ENCODE assay signal across 14 mouse cellular contexts in genomic region chr10:40750293-40751047, GRCm38 (mm10).
A peak's percentile ranks its signal among the peaks of the same experiment; 100 is the strongest.
DNase-seq lines count a peak whose midpoint lies in the region; ATAC-seq lines count a peak whose summit lies in the region.
"Had no signal": no experiment of that assay in that cellular context is flagged by ENCODE, and none has a peak within 500 bp of the region (broad histone marks: within the 10 kb centered on the region; RNA-seq: fewer than 3 reads in every experiment).

No protein-coding gene starts in this region.

- H3K4me2 ChIP-seq in neural tube, embryonic 11.5 days (ENCODE audit: low read depth) = no peak overlapping the region
- peak overlapping the region; percentile 10 for H3K4me2 ChIP-seq in limb, embryonic 11.5 days (ENCODE audit: low read depth, severe bottlenecking)
- H3K4me2 ChIP-seq: liver, embryonic 12.5 days had no signal

- H3K27ac ChIP-seq in neural tube, embryonic 11.5 days (ENCODE audit: low read depth, low read length) = no peak overlapping the region
- H3K27ac ChIP-seq in limb, embryonic 11.5 days (replicated peaks; ENCODE audit: low read depth, low read length) = no peak overlapping the region
- H3K27ac ChIP-seq: liver, embryonic 12.5 days had no signal

- no peak overlapping the region for H3K4me3 ChIP-seq in neural tube, embryonic 11.5 days (ENCODE audit: low read depth, low read length)
- H3K4me3 ChIP-seq in limb, embryonic 11.5 days (ENCODE audit: low read depth, low read length) = no peak overlapping the region
- H3K4me3 ChIP-seq: liver, embryonic 12.5 days had no signal

- H3K36me3 ChIP-seq in neural tube, embryonic 11.5 days (ENCODE audit: control insufficient read depth, insufficient read depth, low read length) = no peaks in the 10 kb centered on the region
- no peaks in the 10 kb centered on the region for H3K36me3 ChIP-seq in limb, embryonic 11.5 days (ENCODE audit: control insufficient read depth, insufficient read depth, low read length)
- H3K36me3 ChIP-seq: liver, embryonic 12.5 days had no signal

- DNase-seq in heart, adult 11 months = peak; percentile 56
- DNase-seq in heart, postnatal 4 days = no peak
- DNase-seq in neural tube, embryonic 11.5 days (ENCODE audit: low spot score) = peak; percentile 38
- no peak for DNase-seq in neural tube, embryonic 10.5 days (ENCODE audit: extremely low spot score, low spot score)
- DNase-seq in limb, embryonic 11.5 days (ENCODE audit: low spot score) = peak; percentile 36
- no peak for DNase-seq in gastrocnemius, postnatal 25 days
- no peak for DNase-seq in right cerebral cortex, postnatal 25 days
- DNase-seq in ovary, postnatal 14 days (ENCODE audit: low spot score) = no peak
- DNase-seq: cerebellum, postnatal 25 days; heart, postnatal 10 days; kidney, postnatal 10 days; layer of hippocampus, postnatal 36 days; thymus, postnatal 36 days had no signal

- H3K9ac ChIP-seq in neural tube, embryonic 11.5 days (ENCODE audit: low read length) = no peak overlapping the region
- H3K9ac ChIP-seq in limb, embryonic 11.5 days (ENCODE audit: low read length) = no peak overlapping the region
- H3K9ac ChIP-seq: liver, embryonic 12.5 days had no signal

- no peaks in the 10 kb centered on the region for H3K9me3 ChIP-seq in neural tube, embryonic 11.5 days (ENCODE audit: control insufficient read depth, low read length)
- no peaks in the 10 kb centered on the region for H3K9me3 ChIP-seq in limb, embryonic 11.5 days (ENCODE audit: control insufficient read depth, low read length)
- H3K9me3 ChIP-seq: liver, embryonic 12.5 days had no signal

- H3K4me1 ChIP-seq in neural tube, embryonic 11.5 days (ENCODE audit: control insufficient read depth, insufficient read depth, low read length) = 0 out of 2 replicates have a peak, but pooled peaks cover 5% of the 10 kb centered on the region
- 0 out of 2 replicates have a peak, but pooled peaks cover 6% of the 10 kb centered on the region for H3K4me1 ChIP-seq in limb, embryonic 11.5 days (ENCODE audit: control insufficient read depth, insufficient read depth, low read length)
- H3K4me1 ChIP-seq: liver, embryonic 12.5 days had no signal

- ATAC-seq in neural tube, embryonic 11.5 days (ENCODE audit: insufficient read depth, low FRiP score, low TSS enrichment) = no peak
- no peak for ATAC-seq in limb, embryonic 11.5 days (ENCODE audit: insufficient number of reproducible peaks, low FRiP score, low TSS enrichment, low read depth)
- ATAC-seq: liver, embryonic 12.5 days had no signal

- H3K27me3 ChIP-seq in neural tube, embryonic 11.5 days (ENCODE audit: control insufficient read depth, insufficient read depth, low read length) = no peaks in the 10 kb centered on the region
- H3K27me3 ChIP-seq in limb, embryonic 11.5 days (ENCODE audit: control insufficient read depth, insufficient read depth, low read length) = no peaks in the 10 kb centered on the region
- H3K27me3 ChIP-seq: liver, embryonic 12.5 days had no signal

- 51% methylated on average over 10 of the region's 10 CpGs for WGBS in neural tube, embryonic 11.5 days
- WGBS in limb, embryonic 11.5 days = 21% methylated on average over 10 of the region's 10 CpGs

Comparison
In these comparisons a context has a peak if more than half of its experiments do, and no peak if none do; other contexts are left out.
1. DNase-seq: peak in heart, adult 11 months (single experiment), neural tube, embryonic 11.5 days (single experiment) and limb, embryonic 11.5 days (single experiment); none in heart, postnatal 4 days (single experiment), neural tube, embryonic 10.5 days (single experiment), gastrocnemius, postnatal 25 days (single experiment), right cerebral cortex, postnatal 25 days (single experiment) and ovary, postnatal 14 days (single experiment).